ENCODE assay signal across 7 mouse cellular contexts in the genomic region with DNA sequence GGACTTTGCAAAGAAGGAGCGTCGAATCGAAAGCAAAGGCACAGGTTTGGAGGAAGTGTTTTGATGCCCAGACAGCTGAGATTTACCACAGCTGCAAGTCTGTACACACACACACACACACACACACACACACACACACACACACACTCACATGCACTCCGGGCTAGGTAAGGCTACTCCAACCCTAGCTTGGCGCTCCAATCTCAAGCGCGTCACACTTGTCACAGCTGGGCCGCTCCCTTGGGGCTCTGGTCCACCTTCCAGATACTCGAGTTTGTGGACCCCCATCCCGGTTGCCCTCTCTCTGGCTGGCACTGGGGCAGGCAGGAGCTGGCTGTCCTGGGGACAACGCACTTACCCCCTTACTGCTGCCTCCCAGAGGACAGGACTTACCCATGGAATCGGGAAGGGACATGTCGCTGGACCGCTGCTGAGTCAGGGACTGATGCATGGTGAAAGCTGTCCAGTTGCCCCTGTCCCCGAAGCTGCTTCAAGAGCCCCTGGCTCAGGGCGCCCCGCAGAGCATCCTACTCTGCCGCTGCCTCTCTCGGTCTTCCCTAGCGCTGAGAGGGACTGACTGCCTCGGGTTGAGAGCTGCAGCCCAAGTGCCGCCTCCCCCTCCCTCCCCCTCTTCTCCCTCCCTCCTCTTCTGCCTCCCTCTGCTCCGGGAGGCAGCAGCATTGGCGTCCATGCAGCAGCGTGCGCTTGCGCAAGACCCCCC. TPM values are rescaled to one million over a fixed set of nuclear protein-coding genes. Genes with fewer than 3 reads are reported as not detected.
A peak's percentile ranks its signal among the peaks of the same experiment; 100 is the strongest.
DNase-seq lines count a peak whose midpoint lies in the region; ATAC-seq lines count a peak whose summit lies in the region.

TSS of gene Tmem255a (minus strand) at position 589 of the 721 bp plus-strand sequence.

- peak; percentile 20 for ATAC-seq in CD4-positive, CD25-positive, alpha-beta regulatory T cell, adult 4 months
- ATAC-seq in heart, embryonic 13.5 days (ENCODE audit: extremely low read depth, insufficient number of reproducible peaks, low FRiP score, low TSS enrichment): no peak

- WGBS in heart, embryonic 13.5 days: 12% methylated on average over 16 of the region's 27 CpGs

- peak within 1 kb of the TSS; percentile 80 for H3K4me2 ChIP-seq in heart, embryonic 13.5 days

- peak; percentile 44 for DNase-seq in Muller cell, postnatal 12 days (ENCODE audit: inconsistent ontology term)
- DNase-seq in embryo, embryonic 10.5 days (ENCODE audit: low spot score): peak; percentile 54
- peak; percentile 10 to 22 for DNase-seq in layer of hippocampus, adult 8-10 months (ENCODE audit: low spot score in 2 of 2)
- peak; percentile 4 for DNase-seq in lung, postnatal 10 days
- DNase-seq in skeletal muscle tissue, adult 2 months (ENCODE audit: low read depth, low spot score): peak; percentile 15

- H3K9me3 ChIP-seq in heart, embryonic 13.5 days: no peaks in the 10 kb centered on the region

- H3K4me1 ChIP-seq in heart, embryonic 13.5 days: peaks cover 10% of the 10 kb centered on the region; the same call in 1 of the 2 replicates

- peak within 1 kb of the TSS; percentile 67 for H3K9ac ChIP-seq in heart, embryonic 13.5 days

- H3K4me3 ChIP-seq in heart, embryonic 13.5 days: peak within 1 kb of the TSS; percentile 50

- peaks cover 6% of the 10 kb centered on the region; the same call in 1 of the 2 replicates for H3K27me3 ChIP-seq in heart, embryonic 13.5 days (replicated peaks)

- H3K27ac ChIP-seq in heart, embryonic 13.5 days (replicated peaks): no peak within 1 kb of the TSS

- H3K36me3 ChIP-seq in heart, embryonic 13.5 days: no peaks in the 10 kb centered on the region

RNA-seq across cellular contexts. Expression of gene Tmem255a, which starts in this region (rescaled TPM):
- polyA plus RNA-seq in CD4-positive, CD25-positive, alpha-beta regulatory T cell, adult 4 months (2017; shearing (Covaris generic)): 1 to 10 TPM; 4.3 to 5.8 TPM
- 14.3 and 15.1 TPM in 2 replicates for polyA plus RNA-seq in heart, embryonic 13.5 days (2015; fragmentation: Nextera tagmentation; extraction: Ambion mirVana)
- 10 to 100 TPM; 35.5 to 54.0 (median 41.9) TPM for total RNA-seq in layer of hippocampus, adult 8-10 months (2022)

Comparison
In these comparisons a context has a peak if more than half of its experiments do, and no peak if none do; other contexts are left out.
1. DNase-seq: peak in every context shown above with its lines; median percentile 54 in embryo, embryonic 10.5 days; 44 in Muller cell, postnatal 12 days; 16 in layer of hippocampus, adult 8-10 months; 15 in skeletal muscle tissue, adult 2 months; 4 in lung, postnatal 10 days.